Mouse (Mus musculus) effector memory CD4-positive, alpha-beta T cell, adult 7 months (primary cell): ENCODE data around the gene 6030468B19Rik. TPM values are rescaled to one million over a fixed set of nuclear protein-coding genes. Genes with fewer than 3 reads are reported as not detected.

Source experiments
- polyA plus RNA-seq: library from polyadenylated mRNA; unstranded; fragments of 100-300 nt; shearing (Covaris generic); gene quantifications from one replicate; pipeline ENCODE4 v1.2.1, GENCODE M21; 2017

The 6030468B19Rik gene
- polyA plus RNA-seq, result not detected

DNA sequence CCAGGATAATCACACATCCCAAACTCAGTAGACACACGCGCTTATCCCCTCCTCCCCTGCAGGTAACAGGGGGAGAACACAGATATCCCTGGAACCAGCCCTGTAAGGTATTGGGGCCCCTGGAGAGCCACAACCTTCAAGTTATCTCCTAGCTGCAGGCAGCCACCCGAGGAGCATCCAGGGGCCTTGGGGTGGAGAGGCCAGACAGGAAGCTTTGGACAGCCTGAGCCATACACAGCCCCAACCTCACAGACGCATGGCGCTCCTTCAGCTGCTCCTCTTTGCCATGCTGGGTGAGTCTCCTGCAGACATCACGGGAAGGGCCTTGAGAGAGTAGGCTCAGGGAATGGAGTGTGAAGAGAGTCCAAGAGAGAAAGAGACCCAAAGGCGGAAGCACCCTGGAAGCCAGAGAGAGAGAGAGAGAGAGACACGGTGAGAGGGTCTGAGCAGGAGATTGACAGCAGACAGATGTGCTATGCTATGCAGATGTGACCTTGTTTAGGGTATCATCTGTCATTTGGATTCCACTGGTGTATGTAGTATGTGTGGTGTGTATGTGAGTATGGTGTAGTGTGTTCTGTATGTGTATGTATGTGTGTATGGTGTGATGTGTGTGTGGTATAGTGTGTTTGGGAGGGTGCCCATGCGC, at the start of gene 6030468B19Rik:
Gene 6030468B19Rik, plus strand, starts transcription at position 150 of the 649 bp plus-strand sequence.

DNA sequence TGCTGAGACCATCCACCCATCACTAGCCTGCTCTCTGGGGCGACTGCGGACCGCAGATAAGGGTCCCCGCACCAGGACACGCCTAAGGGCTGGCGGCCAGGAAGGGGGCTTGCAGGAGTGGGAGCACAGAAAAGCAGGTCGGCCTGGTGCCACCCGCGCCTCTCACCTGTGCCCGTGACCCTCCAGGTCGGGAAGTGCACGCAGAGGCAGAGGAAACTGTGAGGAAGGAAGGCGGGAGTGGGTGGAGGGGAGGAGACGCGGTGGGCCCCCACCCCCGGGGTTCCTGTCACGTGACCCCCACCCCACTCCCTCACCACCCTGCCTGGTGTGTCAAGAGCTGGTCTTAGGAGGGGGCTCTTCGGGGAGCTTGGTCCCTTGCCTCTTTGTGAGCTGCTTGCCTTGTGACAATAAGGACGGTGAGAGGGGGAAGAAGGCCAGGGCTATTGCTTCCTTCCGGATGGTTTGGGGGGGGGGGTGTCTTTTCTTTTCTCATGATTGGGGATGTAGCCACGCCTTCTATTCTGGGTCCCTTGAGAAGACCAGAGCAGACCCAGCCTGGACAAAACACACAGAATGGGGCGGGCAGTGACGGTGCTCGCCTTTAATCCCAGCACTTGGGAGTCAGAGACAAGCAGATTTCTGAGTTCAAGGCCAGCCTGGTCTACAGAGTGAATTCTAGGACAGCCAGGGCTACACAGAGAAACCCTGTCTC, 15.3 kb upstream of the 6030468B19Rik start, which contains the start of the genes Tmc8 and Tmc6:
Gene Tmc8, plus strand, starts transcription at position 84 of the 712 bp plus-strand sequence.
Gene Tmc6, minus strand, starts transcription at position 206 of the 712 bp plus-strand sequence.

GRCm38 (mm10) chr11:117809407-117810311, 12.2 kb downstream of the 6030468B19Rik start, which contains the start of the genes Gm20708 and Syngr2:
Gm20708 (plus strand) TSS chr11:117809668.
Syngr2 (plus strand) TSS chr11:117809668.

DNA sequence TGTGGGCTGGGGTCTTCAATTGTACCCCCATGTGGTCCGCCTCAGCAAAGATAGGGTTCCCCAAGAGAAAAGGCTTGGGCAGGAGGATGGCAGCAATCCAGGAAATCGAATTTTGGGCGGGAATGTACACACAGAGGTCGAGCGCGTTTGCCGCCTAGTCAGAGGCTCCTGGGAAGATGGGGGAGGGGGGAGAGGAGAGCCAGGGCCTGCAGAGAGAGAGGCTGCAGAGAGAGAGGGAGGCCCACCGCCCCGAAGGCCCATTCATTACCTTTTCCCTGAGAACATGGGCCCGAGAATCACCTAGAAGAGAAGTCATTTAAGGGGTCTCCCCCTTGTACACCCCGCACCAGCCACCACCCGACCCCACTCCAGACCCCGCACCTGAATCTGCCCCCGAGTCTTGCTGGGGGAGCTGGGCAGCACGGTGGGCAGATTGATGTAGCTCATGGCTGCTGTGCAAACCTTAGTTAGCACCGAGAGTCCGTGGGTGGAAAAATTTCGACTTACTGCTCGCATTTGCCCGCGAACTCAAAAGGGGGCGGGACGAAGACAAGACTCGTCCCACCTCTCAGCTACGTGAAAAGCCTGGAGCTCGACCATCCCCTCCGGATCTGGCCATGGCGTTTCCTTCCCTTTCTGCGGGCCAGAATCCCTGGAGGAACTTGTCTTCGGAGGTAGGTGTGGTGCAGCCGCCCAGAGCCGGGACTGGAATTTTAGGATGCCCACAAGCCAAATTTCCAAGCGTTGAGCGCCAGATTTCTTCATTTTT, 28.1 kb downstream of the 6030468B19Rik start, which contains the start of the genes Afmid and Tk1:
Gene Afmid, plus strand, starts transcription at position 592 of the 769 bp plus-strand sequence.
Gene Tk1, minus strand, starts transcription at position 760 of the 769 bp plus-strand sequence.

DNA sequence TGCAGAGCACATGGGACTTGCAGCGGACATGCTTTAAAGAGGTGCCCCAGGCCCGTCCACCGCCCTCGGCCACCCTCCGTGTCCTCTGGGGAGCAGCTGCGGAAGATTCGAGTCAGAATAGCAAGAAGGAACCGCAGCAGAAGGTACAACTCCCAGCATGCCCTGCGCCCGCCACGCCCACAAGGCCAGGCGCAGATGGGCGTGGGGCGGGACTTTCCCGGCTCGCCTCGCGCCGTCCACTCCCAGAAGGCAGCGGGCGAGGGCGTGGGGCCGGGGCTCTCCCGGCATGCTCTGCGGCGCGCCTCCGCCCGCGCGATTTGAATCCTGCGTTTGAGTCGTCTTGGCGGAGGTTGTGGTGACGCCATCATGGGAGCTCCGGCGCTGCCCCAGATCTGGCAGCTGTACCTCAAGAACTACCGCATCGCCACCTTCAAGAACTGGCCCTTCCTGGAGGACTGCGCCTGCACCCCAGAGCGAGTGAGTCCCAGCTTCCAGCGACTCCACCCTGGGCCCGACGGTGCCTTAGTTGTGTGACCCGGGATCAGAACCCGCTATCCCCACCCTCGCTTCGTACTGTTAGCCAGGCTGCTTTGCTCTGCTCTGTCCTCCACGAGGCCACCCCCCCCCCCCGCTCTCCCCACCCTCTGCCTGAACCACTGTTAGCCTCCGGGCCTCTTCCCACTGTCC, 51.7 kb downstream of the 6030468B19Rik start, which contains the start of gene Birc5:
Gene Birc5, plus strand, starts transcription at position 267 of the 687 bp plus-strand sequence.

Other genes with a start within 250 kb of the 6030468B19Rik start
- 19.1 TPM for gene Tnrc6c, start 143.4 kb upstream of the 6030468B19Rik start, polyA plus RNA-seq
- gene Tmc8, start 15.6 kb upstream of the 6030468B19Rik start, polyA plus RNA-seq, result 41.4 TPM
- gene Tmc6, start 15.5 kb upstream of the 6030468B19Rik start, polyA plus RNA-seq, result 111 TPM
- gene Gm20708, start 12.0 kb downstream of the 6030468B19Rik start, polyA plus RNA-seq, result 1.7 TPM
- gene Syngr2, start 12.0 kb downstream of the 6030468B19Rik start, polyA plus RNA-seq, result 97.3 TPM
- gene Afmid, start 28.3 kb downstream of the 6030468B19Rik start, polyA plus RNA-seq, result 17.8 TPM
- 13.2 TPM for gene Tk1, start 28.4 kb downstream of the 6030468B19Rik start, polyA plus RNA-seq
- gene Birc5, start 51.6 kb downstream of the 6030468B19Rik start, polyA plus RNA-seq, result 0.43 TPM
- not detected for gene Tmem235, start 63.1 kb downstream of the 6030468B19Rik start, polyA plus RNA-seq
- gene Tha1, start 75.8 kb downstream of the 6030468B19Rik start, polyA plus RNA-seq, result 9.5 TPM
- 515 TPM for gene Socs3, start 172.4 kb downstream of the 6030468B19Rik start, polyA plus RNA-seq
- gene Pgs1, start 188.6 kb downstream of the 6030468B19Rik start, polyA plus RNA-seq, result 44.4 TPM